Comparison of ENCODE assay signal across 13 mouse cellular contexts in genomic region chr15:91690648-91691047, GRCm38 (mm10). TPM values are rescaled to one million over a fixed set of nuclear protein-coding genes. Genes with fewer than 3 reads are reported as not detected.
DNase-seq lines count a peak whose midpoint lies in the region.
"Had no signal": no experiment of that assay in that cellular context is flagged by ENCODE, and none has a peak within 500 bp of the region (broad histone marks: within the 10 kb centered on the region; RNA-seq: fewer than 3 reads in every experiment).

No protein-coding gene starts in this region.

- peak; percentile 87 for DNase-seq in heart, adult 11 months
- no peak for DNase-seq in heart, postnatal 14 days
- peak; percentile 4 for DNase-seq in ovary, adult 18-20 months (ENCODE audit: low spot score)
- DNase-seq in ovary, postnatal 14 days (ENCODE audit: low spot score): no peak
- DNase-seq in adrenal gland, postnatal 10 days: peak; percentile 35
- DNase-seq in thymus, postnatal 14 days: no peak
- DNase-seq in layer of hippocampus, adult 8-10 months (ENCODE audit: low spot score in 2 of 2): no peak
- DNase-seq: cerebellum, postnatal 14 days; embryo, embryonic 11 days; layer of hippocampus, postnatal 36 days; left cerebral cortex, postnatal 4 days; midbrain, embryonic 14.5 days; spleen, adult 18-20 months had no signal

- intact Hi-C loops in heart, postnatal 14 days (cut with DNase I): no loop called here

RNA-seq across cellular contexts. Expression of gene Lrrk2, which starts 17.7 kb away (rescaled TPM):
- 10 to 100 TPM; 10.7 to 13.8 TPM for total RNA-seq in heart, postnatal 14 days (2021)
- total RNA-seq in adrenal gland, postnatal 10 days (2021): 10 to 100 TPM; 19.0 to 19.7 TPM
- total RNA-seq in layer of hippocampus, adult 8-10 months (2022): 10 to 100 TPM; 20.9 to 31.2 (median 23.8) TPM

Comparison
In these comparisons a context has a peak if more than half of its experiments do, and no peak if none do; other contexts are left out.
1. DNase-seq: peak in heart, adult 11 months (single experiment), ovary, adult 18-20 months (single experiment) and adrenal gland, postnatal 10 days (single experiment); none in heart, postnatal 14 days (0 of 2), ovary, postnatal 14 days (single experiment), thymus, postnatal 14 days (single experiment) and layer of hippocampus, adult 8-10 months (0 of 2).